13 mouse cellular contexts compared by ENCODE assay signal in the genomic region with DNA sequence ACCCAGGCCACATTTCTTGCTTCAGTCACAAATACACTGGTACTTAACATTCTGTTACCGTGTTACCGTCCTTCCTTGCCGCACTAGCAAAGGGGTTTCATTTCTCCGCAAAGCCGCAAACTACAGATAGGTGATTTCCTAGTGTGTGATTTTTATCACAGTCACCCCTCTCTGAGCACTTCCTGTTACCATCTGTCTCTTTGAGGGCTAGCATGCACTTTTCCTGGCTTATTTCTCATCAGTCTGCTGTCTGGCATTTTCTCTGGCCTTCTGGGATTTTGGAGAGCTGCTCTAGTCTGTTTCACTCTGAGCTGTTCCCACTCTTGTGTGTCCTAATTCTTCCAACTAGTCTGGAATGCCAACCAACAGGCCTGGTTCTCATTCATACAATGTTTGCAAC. TPM values are rescaled to one million over a fixed set of nuclear protein-coding genes. Genes with fewer than 3 reads are reported as not detected.
DNase-seq lines count a peak whose midpoint lies in the region; ATAC-seq and TF ChIP-seq lines count a peak whose summit lies in the region.
"Had no signal": no experiment of that assay in that cellular context is flagged by ENCODE, and none has a peak within 500 bp of the region (broad histone marks: within the 10 kb centered on the region; RNA-seq: fewer than 3 reads in every experiment).

No protein-coding gene starts in this region.

- no peak overlapping the region for H3K4me2 ChIP-seq in forebrain, embryonic 16.5 days (ENCODE audit: low read length)
- H3K4me2 ChIP-seq in midbrain, postnatal 0 days (ENCODE audit: low read depth, low read length, poor library complexity, severe bottlenecking): no peak overlapping the region
- H3K4me2 ChIP-seq: embryonic facial prominence, embryonic 12.5 days; heart, embryonic 15.5 days; kidney, embryonic 15.5 days; liver, embryonic 12.5 days had no signal

- WGBS in forebrain, embryonic 16.5 days: 55% methylated on average over 5 of the region's 5 CpGs
- WGBS in midbrain, postnatal 0 days: 69% methylated on average over 5 of the region's 5 CpGs

- H3K9ac ChIP-seq in forebrain, embryonic 16.5 days (replicated peaks; ENCODE audit: low read depth, low read length): no peak overlapping the region
- no peak overlapping the region for H3K9ac ChIP-seq in midbrain, postnatal 0 days (replicated peaks; ENCODE audit: low read length, poor library complexity, severe bottlenecking)
- H3K9ac ChIP-seq: embryonic facial prominence, embryonic 12.5 days; heart, embryonic 15.5 days; kidney, embryonic 15.5 days; liver, embryonic 12.5 days had no signal

- DNase-seq in layer of hippocampus, adult 18-20 months (ENCODE audit: low spot score in 2 of 2): peak; percentile 62 to 84
- DNase-seq in layer of hippocampus, adult 9-10 months (ENCODE audit: low spot score): no peak
- peak; percentile 69 to 83 for DNase-seq in cerebellum, adult 18-20 months
- DNase-seq in midbrain, postnatal 0 days (ENCODE audit: low spot score): no peak
- no peak for DNase-seq in kidney, postnatal 36 days
- DNase-seq in c-Kit-positive CD71-positive TER-119-positive erythroid progenitor cells, embryonic 14.5 days (ENCODE audit: low spot score): no peak
- no peak for DNase-seq in heart, postnatal 4 days
- DNase-seq: thymus, postnatal 36 days had no signal

- H3K27ac ChIP-seq in forebrain, embryonic 16.5 days (ENCODE audit: low read length): peak overlapping the region; percentile 16; the same call in 1 of the 2 replicates
- peak overlapping the region; percentile 69 for H3K27ac ChIP-seq in midbrain, postnatal 0 days (ENCODE audit: low read depth, low read length)
- H3K27ac ChIP-seq: embryonic facial prominence, embryonic 12.5 days; heart, embryonic 15.5 days; kidney, embryonic 15.5 days; liver, embryonic 12.5 days had no signal

- ATAC-seq in forebrain, embryonic 16.5 days: peak; percentile 81
- no peak for ATAC-seq in midbrain, postnatal 0 days (ENCODE audit: low FRiP score)
- ATAC-seq: liver, embryonic 12.5 days had no signal

- H3K4me1 ChIP-seq in forebrain, embryonic 16.5 days (replicated peaks; ENCODE audit: control insufficient read depth, insufficient read depth, low read length): peaks cover 28% of the 10 kb centered on the region
- H3K4me1 ChIP-seq in midbrain, postnatal 0 days (ENCODE audit: insufficient read depth, low read length): peaks cover 5% of the 10 kb centered on the region; the same call in 1 of the 2 replicates
- H3K4me1 ChIP-seq: heart, embryonic 15.5 days; kidney, embryonic 15.5 days; liver, embryonic 12.5 days had no signal

- TF ChIP-seq CTCF in midbrain, postnatal 0 days (IDR thresholded peaks at IDR 0.05): no peak

- no peaks in the 10 kb centered on the region for H3K36me3 ChIP-seq in forebrain, embryonic 16.5 days (ENCODE audit: control insufficient read depth, insufficient read depth)
- H3K36me3 ChIP-seq in midbrain, postnatal 0 days (ENCODE audit: insufficient read depth, low read length): 0 out of 2 replicates have a peak, but pooled peaks cover 4% of the 10 kb centered on the region
- H3K36me3 ChIP-seq: embryonic facial prominence, embryonic 12.5 days; heart, embryonic 15.5 days; kidney, embryonic 15.5 days; liver, embryonic 12.5 days had no signal

- no peaks in the 10 kb centered on the region for H3K9me3 ChIP-seq in forebrain, embryonic 16.5 days (ENCODE audit: control insufficient read depth, low read length)
- no peaks in the 10 kb centered on the region for H3K9me3 ChIP-seq in midbrain, postnatal 0 days (ENCODE audit: low read length)
- H3K9me3 ChIP-seq: embryonic facial prominence, embryonic 12.5 days; heart, embryonic 15.5 days; kidney, embryonic 15.5 days; liver, embryonic 12.5 days had no signal

- no peaks in the 10 kb centered on the region for H3K27me3 ChIP-seq in forebrain, embryonic 16.5 days (replicated peaks; ENCODE audit: control insufficient read depth, insufficient read depth, low read length)
- H3K27me3 ChIP-seq in midbrain, postnatal 0 days (ENCODE audit: insufficient read depth, low read length): no peaks in the 10 kb centered on the region
- H3K27me3 ChIP-seq: embryonic facial prominence, embryonic 12.5 days; heart, embryonic 15.5 days; kidney, embryonic 15.5 days; liver, embryonic 12.5 days had no signal

- H3K4me3 ChIP-seq in forebrain, embryonic 16.5 days (replicated peaks; ENCODE audit: low read length): no peak overlapping the region
- H3K4me3 ChIP-seq in midbrain, postnatal 0 days (ENCODE audit: low read depth, low read length): no peak overlapping the region
- H3K4me3 ChIP-seq: embryonic facial prominence, embryonic 12.5 days; heart, embryonic 15.5 days; kidney, embryonic 15.5 days; liver, embryonic 12.5 days had no signal

RNA-seq across cellular contexts. Expression of gene Cpe, which starts 33.8 kb away (rescaled TPM):
- 1,000 to 10,000 TPM; 2,606 to 2,683 TPM for total RNA-seq in layer of hippocampus, adult 18-20 months (2021)
- 470 and 498 TPM in 2 replicates for polyA plus RNA-seq in forebrain, embryonic 16.5 days (2015; fragmentation: Nextera tagmentation; extraction: Ambion mirVana)
- 974 and 976 TPM in 2 replicates for total RNA-seq in midbrain, postnatal 0 days (2014; rRNA removed)
- polyA plus RNA-seq in midbrain, postnatal 0 days (2015; fragmentation: Nextera tagmentation; extraction: Ambion mirVana): 1,518 and 1,519 TPM in 2 replicates
- 100 to 1,000 TPM; 182 to 200 TPM for total RNA-seq in heart, postnatal 4 days (2021)

Comparison
In these comparisons a context has a peak if more than half of its experiments do, and no peak if none do; other contexts are left out.
1. DNase-seq: peak in layer of hippocampus, adult 18-20 months (2 of 2) and cerebellum, adult 18-20 months (2 of 2); none in layer of hippocampus, adult 9-10 months (single experiment), midbrain, postnatal 0 days (single experiment), kidney, postnatal 36 days (0 of 2), c-Kit-positive CD71-positive TER-119-positive erythroid progenitor cells, embryonic 14.5 days (single experiment) and heart, postnatal 4 days (single experiment).